ENCODE assay signal across 8 mouse cellular contexts in genomic region chr3:51416073-51416363, GRCm38 (mm10). TPM values are rescaled to one million over a fixed set of nuclear protein-coding genes. Genes with fewer than 3 reads are reported as not detected.
DNase-seq lines count a peak whose midpoint lies in the region; ATAC-seq and TF ChIP-seq lines count a peak whose summit lies in the region.

No protein-coding gene starts in this region.

- dilution Hi-C loops in CH12.LX (cut with MboI; ENCODE audit: extremely low pct_ligation_motif_present, extremely low pct_unique_long_range_greater_than_20kb, low sequenced_read_pairs), result no loop called here

- no peak overlapping the region for H3K4me2 ChIP-seq in CH12.LX (ENCODE audit: insufficient read depth, low read depth, poor library complexity, severe bottlenecking)
- H3K4me2 ChIP-seq in forebrain, embryonic 16.5 days (ENCODE audit: low read length), result peak overlapping the region; percentile 72

- H3K27me3 ChIP-seq in CH12.LX (replicated peaks), result no peaks in the 10 kb centered on the region
- no peaks in the 10 kb centered on the region for H3K27me3 ChIP-seq in forebrain, embryonic 16.5 days (replicated peaks; ENCODE audit: control insufficient read depth, insufficient read depth, low read length)

- peaks cover 0 to 44% of the 10 kb centered on the region in 2 experiments; a peak in 3 of 4 replicates for H3K4me1 ChIP-seq in CH12.LX (ENCODE audit: control insufficient read depth in 1 of 2, insufficient read depth in 2 of 2)
- peaks cover 26% of the 10 kb centered on the region for H3K4me1 ChIP-seq in forebrain, embryonic 16.5 days (replicated peaks; ENCODE audit: control insufficient read depth, insufficient read depth, low read length)

- no peak for DNase-seq in gastrocnemius, adult 2 months
- DNase-seq in gastrocnemius, adult 8-10 months (ENCODE audit: low spot score in 2 of 2), result no peak
- no peak for DNase-seq in CH12.LX (ENCODE audit: extremely low read depth)
- no peak for DNase-seq in gastrocnemius, postnatal 10 days
- no peak for DNase-seq in left cerebral cortex, postnatal 10 days (ENCODE audit: extremely low spot score in 1 of 2, low spot score in 2 of 2)
- DNase-seq in retina, postnatal 1 day, result no peak

- H3K27ac ChIP-seq in gastrocnemius, adult 2 months, result peak overlapping the region; percentile 98
- H3K27ac ChIP-seq in CH12.LX (ENCODE audit: insufficient read depth, low read depth), result peak overlapping the region; percentile 69
- H3K27ac ChIP-seq in forebrain, embryonic 16.5 days (ENCODE audit: low read length), result peak overlapping the region; percentile 91
- peak overlapping the region; percentile 50 for H3K27ac ChIP-seq in macrophage

- no peak for TF ChIP-seq RAD21 in CH12.LX (IDR thresholded peaks at IDR 0.05; ENCODE audit: low read depth, low read length)

- peak overlapping the region; percentile 80 for H3K4me3 ChIP-seq in gastrocnemius, adult 2 months
- H3K4me3 ChIP-seq in CH12.LX (replicated peaks in 1 of 3; ENCODE audit: low read depth in 2 of 3, low read length in 2 of 3, poor library complexity in 1 of 3) (peak overlapping the region; percentile 78 to 82 (median 80)), macrophage (ENCODE audit: inconsistent target) (peak overlapping the region; percentile 68)
- peak overlapping the region; percentile 97 for H3K4me3 ChIP-seq in forebrain, embryonic 16.5 days (replicated peaks; ENCODE audit: low read length)

- H3K9me3 ChIP-seq in CH12.LX (replicated peaks; ENCODE audit: low read length), result no peaks in the 10 kb centered on the region
- H3K9me3 ChIP-seq in forebrain, embryonic 16.5 days (ENCODE audit: control insufficient read depth, low read length), result no peaks in the 10 kb centered on the region

- TF ChIP-seq CTCF in gastrocnemius, adult 2 months (IDR thresholded peaks at IDR 0.05), result 0 out of 2 replicates have a peak, but pooled peaks have one; percentile 6
- TF ChIP-seq CTCF in CH12.LX (conservative IDR thresholded peaks at IDR 0.05 in 1 of 2, IDR thresholded peaks at IDR 0.05 in 1 of 2; ENCODE audit: low read depth in 2 of 2, low read length in 2 of 2), result no peak

- H3K9ac ChIP-seq in CH12.LX (ENCODE audit: insufficient read depth, low read depth), result peak overlapping the region; percentile 97
- H3K9ac ChIP-seq in forebrain, embryonic 16.5 days (replicated peaks; ENCODE audit: low read depth, low read length), result peak overlapping the region; percentile 97

- H3K36me3 ChIP-seq in CH12.LX (replicated peaks in 1 of 2; ENCODE audit: control insufficient read depth in 1 of 2, insufficient read depth in 1 of 2, low read length in 1 of 2) (peaks cover 0 to 23% of the 10 kb centered on the region in 2 experiments), macrophage (ENCODE audit: inconsistent target) (no peaks in the 10 kb centered on the region)
- no peaks in the 10 kb centered on the region for H3K36me3 ChIP-seq in forebrain, embryonic 16.5 days (ENCODE audit: control insufficient read depth, insufficient read depth)

- WGBS in forebrain, embryonic 16.5 days, result 0% methylated on average over 29 of the region's 30 CpGs
- WGBS in macrophage (ENCODE audit: missing documents), result 1% methylated on average over 30 of the region's 30 CpGs

- TF ChIP-seq EP300 in CH12.LX (IDR thresholded peaks at IDR 0.05; ENCODE audit: low read length), result no peak

- intact Hi-C loops in gastrocnemius, adult 2 months (cut with DNase I), result no loop called here
- intact Hi-C loops in left cerebral cortex, postnatal 10 days (cut with DNase I), result no loop called here

- H3K79me2 ChIP-seq in CH12.LX (replicated peaks; ENCODE audit: control insufficient read depth, extremely low read depth, insufficient read depth, poor library complexity, severe bottlenecking) (peaks cover 58% of the 10 kb centered on the region), macrophage (ENCODE audit: inconsistent target) (peaks cover 58% of the 10 kb centered on the region)

- no peak for TF ChIP-seq POLR2A in CH12.LX (IDR thresholded peaks at IDR 0.05; ENCODE audit: low read depth, low read length)

- peak; percentile 73 for ATAC-seq in forebrain, embryonic 16.5 days

- in situ Hi-C loops in CH12.LX (cut with MboI; ENCODE audit: low pct_ligation_motif_present, low pct_unique_long_range_greater_than_20kb, low sequenced_read_pairs), result no loop called here

TF ChIP-seq in CH12.LX, 34 proteins besides CTCF, POLR2A, EP300 and RAD21:
- no peak for TF ChIP-seq GABPA (IDR thresholded peaks at IDR 0.05; ENCODE audit: insufficient replicate concordance, low read depth, low read length)
- no peak for TF ChIP-seq POLR2AphosphoS2 (IDR thresholded peaks at IDR 0.05; ENCODE audit: low read depth, low read length)
- no peak for TF ChIP-seq SMC3 (IDR thresholded peaks at IDR 0.05; ENCODE audit: low read depth, low read length)
- TF ChIP-seq SIN3A (IDR thresholded peaks at IDR 0.05; ENCODE audit: low read length), result no peak; the same call in 1 of the 2 replicates
- TF ChIP-seq IRF4 (IDR thresholded peaks at IDR 0.05; ENCODE audit: low read depth, low read length), result no peak
- TF ChIP-seq RCOR1 (conservative IDR thresholded peaks at IDR 0.05; ENCODE audit: low read depth, low read length), result no peak
- no peak; the same call in 1 of the 2 replicates for TF ChIP-seq NELFE (IDR thresholded peaks at IDR 0.05; ENCODE audit: low read depth, low read length)
- TF ChIP-seq ZKSCAN1 (IDR thresholded peaks at IDR 0.05; ENCODE audit: borderline replicate concordance, low read depth, low read length), result no peak
- no peak for TF ChIP-seq ZMIZ1 (IDR thresholded peaks at IDR 0.05; ENCODE audit: low read depth, low read length)
- TF ChIP-seq NRF1 (IDR thresholded peaks at IDR 0.05; ENCODE audit: low read depth, low read length), result no peak
- no peak for TF ChIP-seq MAX (IDR thresholded peaks at IDR 0.05; ENCODE audit: low read length)

RNA-seq across cellular contexts. Expression of gene Naa15, which starts 1.1 kb away (rescaled TPM):
- total RNA-seq in gastrocnemius, adult 2 months (2021), result 10 to 100 TPM; 44.5 to 50.0 TPM
- total RNA-seq in gastrocnemius, adult 8-10 months (2022), result 10 to 100 TPM; 40.5 to 53.0 (median 48.0) TPM
- 27.6 and 34.1 TPM in 2 replicates for total RNA-seq in CH12.LX (2012; rRNA removed)
- 59.0 and 59.9 TPM in 2 replicates for total RNA-seq in CH12.LX (2014; rRNA removed)
- 85.8 and 95.3 TPM in 2 replicates for polyA plus RNA-seq in CH12.LX (2012; ENCODE audit: insufficient read length, low read depth)
- 49.9 and 56.5 TPM in 2 replicates for polyA plus RNA-seq in forebrain, embryonic 16.5 days (2015; fragmentation: Nextera tagmentation; extraction: Ambion mirVana)
- total RNA-seq in macrophage (2018; cell fraction: chromatin; rRNA removed), result 100 to 1,000 TPM; 114 to 283 (median 163) TPM
- 10 to 100 TPM; 27.9 to 46.3 (median 34.9) TPM for total RNA-seq in macrophage (2018; cell fraction: cytosol; rRNA removed)
- total RNA-seq in macrophage (2018; cell fraction: nucleus; rRNA removed), result 100 to 1,000 TPM in 10 of 26 experiments, 10 to 100 TPM in 16; 60.5 to 158 (median 90.6) TPM
- 23.7 to 44.8 TPM (median 39.3 TPM) in 3 replicates for polyA plus RNA-seq in macrophage (2018)
- total RNA-seq in gastrocnemius, postnatal 10 days (2021), result 10 to 100 TPM; 48.1 to 52.6 TPM
- total RNA-seq in left cerebral cortex, postnatal 10 days (2021), result 10 to 100 TPM; 48.0 to 56.5 TPM

RNA-seq across cellular contexts. Expression of gene Ndufc1, which starts 7.2 kb away (rescaled TPM):
- total RNA-seq in gastrocnemius, adult 2 months (2021), result 1,000 to 10,000 TPM; 1,007 to 1,209 TPM
- 1,000 to 10,000 TPM in 2 of 4 experiments, 100 to 1,000 TPM in 2; 957 to 1,091 (median 1,034) TPM for total RNA-seq in gastrocnemius, adult 8-10 months (2022)
- 213 and 233 TPM in 2 replicates for total RNA-seq in CH12.LX (2012; rRNA removed)
- 206 and 234 TPM in 2 replicates for total RNA-seq in CH12.LX (2014; rRNA removed)
- 109 and 159 TPM in 2 replicates for polyA plus RNA-seq in CH12.LX (2012; ENCODE audit: insufficient read length, low read depth)
- 619 and 639 TPM in 2 replicates for polyA plus RNA-seq in forebrain, embryonic 16.5 days (2015; fragmentation: Nextera tagmentation; extraction: Ambion mirVana)
- 10 to 100 TPM in 1 of 26 experiments, 1 to 10 TPM in 23, not detected in 2; 1.6 to 24.6 (median 4.6) TPM for total RNA-seq in macrophage (2018; cell fraction: chromatin; rRNA removed)
- 100 to 1,000 TPM; 112 to 172 (median 144) TPM for total RNA-seq in macrophage (2018; cell fraction: cytosol; rRNA removed)
- total RNA-seq in macrophage (2018; cell fraction: nucleus; rRNA removed), result 10 to 100 TPM in 20 of 26 experiments, 1 to 10 TPM in 6; 4.5 to 32.2 (median 15.8) TPM
- polyA plus RNA-seq in macrophage (2018), result 52.1 to 187 TPM (median 175 TPM) in 3 replicates
- total RNA-seq in gastrocnemius, postnatal 10 days (2021), result 100 to 1,000 TPM; 828 to 975 TPM
- 100 to 1,000 TPM; 341 to 350 TPM for total RNA-seq in left cerebral cortex, postnatal 10 days (2021)

RNA-seq across cellular contexts. Expression of gene Mgarp, which starts 19.5 kb away (rescaled TPM):
- not detected for total RNA-seq in gastrocnemius, adult 2 months (2021)
- total RNA-seq in gastrocnemius, adult 8-10 months (2022), result under 1 TPM in 1 of 4 experiments, not detected in 3; 0.85 TPM
- total RNA-seq in CH12.LX (2012; rRNA removed), result not detected in 2 replicates
- not detected in 2 replicates for total RNA-seq in CH12.LX (2014; rRNA removed)
- 0.23 TPM in 1 of 2 replicates, not detected in the other for polyA plus RNA-seq in CH12.LX (2012; ENCODE audit: insufficient read length, low read depth)
- 0.44 and 1.4 TPM in 2 replicates for polyA plus RNA-seq in forebrain, embryonic 16.5 days (2015; fragmentation: Nextera tagmentation; extraction: Ambion mirVana)
- 1 to 10 TPM in 1 of 26 experiments, not detected in 25; 1.1 TPM for total RNA-seq in macrophage (2018; cell fraction: chromatin; rRNA removed)
- total RNA-seq in macrophage (2018; cell fraction: cytosol; rRNA removed), result under 1 TPM in 1 of 26 experiments, not detected in 25; 0.11 TPM
- not detected for total RNA-seq in macrophage (2018; cell fraction: nucleus; rRNA removed)
- not detected in 3 replicates for polyA plus RNA-seq in macrophage (2018)
- under 1 TPM; 0.43 to 0.63 TPM for total RNA-seq in gastrocnemius, postnatal 10 days (2021)
- not detected for total RNA-seq in left cerebral cortex, postnatal 10 days (2021)
